Mouse (Mus musculus): ENCODE measurements around the gene Arl4d. TPM values are rescaled to one million over a fixed set of nuclear protein-coding genes. Genes with fewer than 3 reads are reported as not detected.
A peak's percentile ranks its signal among the peaks of the same experiment; 100 is the strongest.

Gene Arl4d
- polyA plus RNA-seq, 1 experiment from 2014 or later = 2.8 TPM

- H3K4me3 ChIP-seq (ENCODE audit: low read depth, low read length) = no peak overlapping the region
- no peaks in the 10 kb centered on the region for H3K36me3 ChIP-seq (ENCODE audit: insufficient read depth)
- H3K27ac ChIP-seq (ENCODE audit: low read depth) = no peak overlapping the region
- no peak overlapping the region for H3K9ac ChIP-seq
- H3K4me1 ChIP-seq (ENCODE audit: insufficient read depth) = no peaks in the 10 kb centered on the region
- ATAC-seq (ENCODE audit: insufficient read depth) (no peak), DNase-seq (no peak)
- H3K9me3 ChIP-seq (ENCODE audit: low read depth, low read length) = no peaks in the 10 kb centered on the region
- WGBS = 88% methylated on average over 1 of the region's 1 CpGs
- no peaks in the 10 kb centered on the region for H3K27me3 ChIP-seq (ENCODE audit: insufficient read depth, low read length)
- TF ChIP-seq CTCF (IDR thresholded peaks at IDR 0.05; ENCODE audit: low read depth) = no peak
- H3K4me2 ChIP-seq = no peak overlapping the region
Observed at GRCm38 (mm10) chr11:101681968-101682367, 16.6 kb downstream of the Arl4d start.

GRCm38 (mm10) chr11:101682410-101682960, 17.1 kb downstream of the Arl4d start:
- H3K4me2 ChIP-seq = no peak overlapping the region
- H3K4me1 ChIP-seq (ENCODE audit: insufficient read depth) = 0 out of 2 replicates have a peak, but pooled peaks cover 1% of the 10 kb centered on the region
- no peak for TF ChIP-seq CTCF (IDR thresholded peaks at IDR 0.05; ENCODE audit: low read depth)
- 52% methylated on average over 7 of the region's 7 CpGs for WGBS
- H3K9ac ChIP-seq = no peak overlapping the region
- no peak overlapping the region for H3K4me3 ChIP-seq (ENCODE audit: low read depth, low read length)
- H3K9me3 ChIP-seq (ENCODE audit: low read depth, low read length) = no peaks in the 10 kb centered on the region
- no peaks in the 10 kb centered on the region for H3K36me3 ChIP-seq (ENCODE audit: insufficient read depth)
- no peaks in the 10 kb centered on the region for H3K27me3 ChIP-seq (ENCODE audit: insufficient read depth, low read length)
- ATAC-seq (ENCODE audit: insufficient read depth) (no peak), DNase-seq (no peak)
- H3K27ac ChIP-seq (ENCODE audit: low read depth) = no peak overlapping the region

- TF ChIP-seq CTCF (IDR thresholded peaks at IDR 0.05; ENCODE audit: low read depth) = no peak
- Histone ChIP-seq H3K36me3 (ENCODE audit: insufficient read depth) (no peaks in the 10 kb centered on the region), H3K4me2 (peak overlapping the region; percentile 0; the same call in 1 of the 2 replicates), H3K27me3 (ENCODE audit: insufficient read depth, low read length) (no peaks in the 10 kb centered on the region), H3K9me3 (ENCODE audit: low read depth, low read length) (no peaks in the 10 kb centered on the region), H3K4me1 (ENCODE audit: insufficient read depth) (0 out of 2 replicates have a peak, but pooled peaks cover 7% of the 10 kb centered on the region), H3K4me3 (ENCODE audit: low read depth, low read length) (no peak overlapping the region), H3K27ac (ENCODE audit: low read depth) (peak overlapping the region; percentile 83; the same call in 1 of the 2 replicates), H3K9ac (peak overlapping the region; percentile 10; the same call in 1 of the 2 replicates)
- DNase-seq (peak; percentile 73), ATAC-seq (ENCODE audit: insufficient read depth) (peak; percentile 70)
- WGBS = 39% methylated on average over 13 of the region's 13 CpGs
Observed at GRCm38 (mm10) chr11:101687351-101688301, 22.3 kb downstream of the Arl4d start.

- Histone ChIP-seq H3K27ac (ENCODE audit: low read depth) (no peak overlapping the region), H3K36me3 (ENCODE audit: insufficient read depth) (no peaks in the 10 kb centered on the region), H3K27me3 (ENCODE audit: insufficient read depth, low read length) (no peaks in the 10 kb centered on the region), H3K9ac (no peak overlapping the region), H3K4me2 (no peak overlapping the region), H3K4me3 (ENCODE audit: low read depth, low read length) (no peak overlapping the region), H3K4me1 (ENCODE audit: insufficient read depth) (0 out of 2 replicates have a peak, but pooled peaks cover 7% of the 10 kb centered on the region), H3K9me3 (ENCODE audit: low read depth, low read length) (no peaks in the 10 kb centered on the region)
- WGBS = 60% methylated on average over 10 of the region's 10 CpGs
- DNase-seq = peak; percentile 13
- no peak for ATAC-seq (ENCODE audit: insufficient read depth)
- no peak for TF ChIP-seq CTCF (IDR thresholded peaks at IDR 0.05; ENCODE audit: low read depth)
Observed at GRCm38 (mm10) chr11:101689701-101690113, 24.4 kb downstream of the Arl4d start.

GRCm38 (mm10) chr11:101690326-101690725, 25.0 kb downstream of the Arl4d start:
- DNase-seq (no peak), ATAC-seq (ENCODE audit: insufficient read depth) (no peak)
- H3K4me1 ChIP-seq (ENCODE audit: insufficient read depth) = 0 out of 2 replicates have a peak, but pooled peaks cover 7% of the 10 kb centered on the region
- H3K9ac ChIP-seq = no peak overlapping the region
- no peak overlapping the region for H3K27ac ChIP-seq (ENCODE audit: low read depth)
- no peak overlapping the region for H3K4me2 ChIP-seq
- no peaks in the 10 kb centered on the region for H3K36me3 ChIP-seq (ENCODE audit: insufficient read depth)
- H3K9me3 ChIP-seq (ENCODE audit: low read depth, low read length) = no peaks in the 10 kb centered on the region
- 59% methylated on average over 5 of the region's 5 CpGs for WGBS
- no peak overlapping the region for H3K4me3 ChIP-seq (ENCODE audit: low read depth, low read length)
- TF ChIP-seq CTCF (IDR thresholded peaks at IDR 0.05; ENCODE audit: low read depth) = no peak
- H3K27me3 ChIP-seq (ENCODE audit: insufficient read depth, low read length) = no peaks in the 10 kb centered on the region

- no peak for TF ChIP-seq CTCF (IDR thresholded peaks at IDR 0.05; ENCODE audit: low read depth)
- Histone ChIP-seq H3K27me3 (ENCODE audit: insufficient read depth, low read length) (no peaks in the 10 kb centered on the region), H3K27ac (ENCODE audit: low read depth) (peak overlapping the region; percentile 51), H3K9ac (peak overlapping the region; percentile 40; the same call in 1 of the 2 replicates), H3K4me2 (peak overlapping the region; percentile 56), H3K4me1 (ENCODE audit: insufficient read depth) (peaks cover 18% of the 10 kb centered on the region), H3K4me3 (ENCODE audit: low read depth, low read length) (peak overlapping the region; percentile 25), H3K9me3 (ENCODE audit: low read depth, low read length) (no peaks in the 10 kb centered on the region), H3K36me3 (ENCODE audit: insufficient read depth) (no peaks in the 10 kb centered on the region)
- 3% methylated on average over 20 of the region's 20 CpGs for WGBS
- peak; percentile 79 for DNase-seq
- peak; percentile 67 for ATAC-seq (ENCODE audit: insufficient read depth)
Observed at GRCm38 (mm10) chr11:101695906-101696661, 30.7 kb downstream of the Arl4d start.
